Comparison of ENCODE assay signal across 31 mouse cellular contexts in the genomic region with DNA sequence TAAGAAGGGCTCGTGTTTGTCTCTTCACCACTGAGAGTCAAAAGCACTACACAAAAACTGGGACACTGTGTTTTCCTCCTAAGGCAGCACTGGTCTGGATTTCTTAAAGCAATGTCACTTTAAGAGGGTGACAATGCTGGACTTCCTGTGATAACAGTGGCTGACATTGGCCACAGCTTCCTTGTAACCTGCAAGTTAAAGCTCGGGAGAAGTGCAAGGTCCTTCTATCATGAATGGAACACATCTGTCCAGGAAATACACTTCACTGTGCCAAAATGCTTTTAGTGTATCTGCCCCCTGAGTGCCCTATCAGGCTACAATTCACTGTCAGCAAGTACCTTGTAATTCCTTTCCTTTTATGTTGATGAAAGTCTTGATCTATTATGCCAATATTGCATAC.
DNase-seq lines count a peak whose midpoint lies in the region; ATAC-seq and TF ChIP-seq lines count a peak whose summit lies in the region.
"Had no signal": no experiment of that assay in that cellular context is flagged by ENCODE, and none has a peak within 500 bp of the region (broad histone marks: within the 10 kb centered on the region; RNA-seq: fewer than 3 reads in every experiment).

No protein-coding gene starts in this region.

- TF ChIP-seq EP300 in heart, adult 2 months (IDR thresholded peaks at IDR 0.05; ENCODE audit: insufficient read depth, low read depth, low read length), result no peak
- no peak for TF ChIP-seq EP300 in CH12.LX (IDR thresholded peaks at IDR 0.05; ENCODE audit: low read length)

- intact Hi-C loops in heart, adult 2 months (cut with DNase I), result no loop called here

- H3K4me3 ChIP-seq in heart, embryonic 14.5 days (ENCODE audit: control insufficient read depth in 1 of 2, insufficient read depth in 1 of 2, low read depth in 1 of 2, low read length in 2 of 2), result no peak overlapping the region
- no peak overlapping the region for H3K4me3 ChIP-seq in heart, adult 2 months
- H3K4me3 ChIP-seq in CH12.LX (replicated peaks in 1 of 3; ENCODE audit: low read depth in 2 of 3, low read length in 2 of 3, poor library complexity in 1 of 3), result no peak overlapping the region
- H3K4me3 ChIP-seq: embryonic facial prominence, embryonic 12.5 days; forebrain, embryonic 10.5 days; forebrain, embryonic 15.5 days; limb, embryonic 10.5 days; limb, embryonic 15.5 days; liver, embryonic 13.5 days; myocyte; neural tube, embryonic 12.5 days had no signal

- no peaks in the 10 kb centered on the region for H3K27me3 ChIP-seq in heart, embryonic 14.5 days (ENCODE audit: control insufficient read depth, insufficient read depth, low read length)
- no peaks in the 10 kb centered on the region for H3K27me3 ChIP-seq in heart, adult 2 months (ENCODE audit: control insufficient read depth, insufficient read depth, low read length)
- no peaks in the 10 kb centered on the region for H3K27me3 ChIP-seq in CH12.LX (replicated peaks)
- H3K27me3 ChIP-seq: embryonic facial prominence, embryonic 12.5 days; forebrain, embryonic 15.5 days; limb, embryonic 15.5 days; liver, embryonic 13.5 days; neural tube, embryonic 12.5 days had no signal

- no peaks in the 10 kb centered on the region for H3K36me3 ChIP-seq in heart, embryonic 14.5 days (ENCODE audit: control insufficient read depth, insufficient read depth, low read length)
- H3K36me3 ChIP-seq in heart, adult 2 months (ENCODE audit: control insufficient read depth, insufficient read depth, low read length), result no peaks in the 10 kb centered on the region
- no peaks in the 10 kb centered on the region for H3K36me3 ChIP-seq in CH12.LX (replicated peaks in 1 of 2; ENCODE audit: control insufficient read depth in 1 of 2, insufficient read depth in 1 of 2, low read length in 1 of 2)
- H3K36me3 ChIP-seq: embryonic facial prominence, embryonic 12.5 days; forebrain, embryonic 10.5 days; forebrain, embryonic 15.5 days; G1E; limb, embryonic 10.5 days; limb, embryonic 15.5 days; liver, embryonic 13.5 days; neural tube, embryonic 12.5 days had no signal

- no peak for TF ChIP-seq RAD21 in CH12.LX (IDR thresholded peaks at IDR 0.05; ENCODE audit: low read depth, low read length)

- no peak for DNase-seq in heart, adult 2 months
- peak; percentile 79 for DNase-seq in 416B (ENCODE audit: low read depth)
- DNase-seq in CH12.LX (ENCODE audit: extremely low read depth), result peak; percentile 24
- no peak for DNase-seq in adrenal gland, postnatal 25 days
- DNase-seq: adrenal gland, adult 8-10 months; cerebellum, adult 8-10 months; cerebellum, postnatal 36 days; embryo, embryonic 11 days; heart, postnatal 10 days; kidney, adult 9 months; kidney, postnatal 10 days; layer of hippocampus, adult 9-11 months; liver, embryonic 13.5 days; lung, adult 18-20 months; lung, postnatal 4 days; right cerebral cortex, postnatal 4 days had no signal

- TF ChIP-seq CTCF in heart, adult 2 months (IDR thresholded peaks at IDR 0.05), result no peak
- TF ChIP-seq CTCF in CH12.LX (conservative IDR thresholded peaks at IDR 0.05 in 1 of 2, IDR thresholded peaks at IDR 0.05 in 1 of 2; ENCODE audit: low read depth in 2 of 2, low read length in 2 of 2), result no peak

- peaks cover 0 to 9% of the 10 kb centered on the region in 2 experiments; a peak in 2 of 4 replicates for H3K4me1 ChIP-seq in heart, embryonic 14.5 days (ENCODE audit: control insufficient read depth in 2 of 2, insufficient read depth in 2 of 2, low read length in 2 of 2)
- H3K4me1 ChIP-seq in heart, adult 2 months (ENCODE audit: control insufficient read depth, insufficient read depth, low read length), result no peaks in the 10 kb centered on the region; the same call in 1 of the 2 replicates
- H3K4me1 ChIP-seq in CH12.LX (ENCODE audit: control insufficient read depth in 1 of 2, insufficient read depth in 2 of 2), result peaks cover 8 to 24% of the 10 kb centered on the region in 2 experiments; a peak in 3 of 4 replicates
- H3K4me1 ChIP-seq: embryonic facial prominence, embryonic 12.5 days; forebrain, embryonic 10.5 days; forebrain, embryonic 15.5 days; limb, embryonic 10.5 days; limb, embryonic 15.5 days; liver, embryonic 13.5 days; neural tube, embryonic 12.5 days had no signal

- 0 out of 4 replicates have a peak overlapping the region, but pooled peaks of 1 of the 2 experiments have one; percentile 25 for H3K27ac ChIP-seq in heart, embryonic 14.5 days (replicated peaks in 1 of 2; ENCODE audit: control insufficient read depth in 1 of 2, insufficient read depth in 1 of 2, low read depth in 2 of 2, low read length in 2 of 2)
- H3K27ac ChIP-seq in heart, adult 2 months, result no peak overlapping the region
- H3K27ac ChIP-seq in CH12.LX (ENCODE audit: insufficient read depth, low read depth), result peak overlapping the region; percentile 64; the same call in 1 of the 2 replicates
- H3K27ac ChIP-seq: embryonic facial prominence, embryonic 12.5 days; forebrain, embryonic 10.5 days; forebrain, embryonic 15.5 days; hindbrain, embryonic 14.5 days; limb, embryonic 10.5 days; limb, embryonic 15.5 days; liver, embryonic 13.5 days; neural tube, embryonic 12.5 days had no signal

- ATAC-seq in heart, embryonic 14.5 days (ENCODE audit: insufficient number of reproducible peaks, insufficient read depth, low FRiP score, low read depth), result peak; percentile 68; the same call in 1 of the 2 replicates
- ATAC-seq in megakaryocyte-erythroid progenitor cell, adult 5-6 weeks (replicated peaks; ENCODE audit: low FRiP score, low TSS enrichment, poor library complexity, severe bottlenecking), result 0 out of 2 replicates have a peak, but pooled peaks have one; percentile 41
- ATAC-seq: forebrain, embryonic 15.5 days; intestine, postnatal 0 days; lung, postnatal 0 days; midbrain, embryonic 16.5 days had no signal

- H3K79me2 ChIP-seq in heart, adult 2 months (replicated peaks; ENCODE audit: control insufficient read depth, insufficient read depth, low read length), result no peaks in the 10 kb centered on the region
- no peaks in the 10 kb centered on the region for H3K79me2 ChIP-seq in CH12.LX (replicated peaks; ENCODE audit: control insufficient read depth, extremely low read depth, insufficient read depth, poor library complexity, severe bottlenecking)

- no peaks in the 10 kb centered on the region for H3K9me3 ChIP-seq in heart, embryonic 14.5 days (ENCODE audit: control insufficient read depth, low read length)
- no peaks in the 10 kb centered on the region for H3K9me3 ChIP-seq in CH12.LX (replicated peaks; ENCODE audit: low read length)
- H3K9me3 ChIP-seq: embryonic facial prominence, embryonic 12.5 days; forebrain, embryonic 10.5 days; forebrain, embryonic 15.5 days; G1E; limb, embryonic 10.5 days; limb, embryonic 15.5 days; liver, embryonic 13.5 days; neural tube, embryonic 12.5 days had no signal

- in situ Hi-C loops in CH12.LX (cut with MboI; ENCODE audit: low pct_ligation_motif_present, low pct_unique_long_range_greater_than_20kb, low sequenced_read_pairs), result no loop called here

- H3K4me2 ChIP-seq in heart, embryonic 14.5 days (ENCODE audit: low read length), result peak overlapping the region; percentile 9; the same call in 1 of the 2 replicates
- H3K4me2 ChIP-seq in CH12.LX (ENCODE audit: insufficient read depth, low read depth, poor library complexity, severe bottlenecking), result peak overlapping the region; percentile 66; the same call in 1 of the 2 replicates
- H3K4me2 ChIP-seq: embryonic facial prominence, embryonic 12.5 days; forebrain, embryonic 15.5 days; hindbrain, embryonic 14.5 days; limb, embryonic 15.5 days; liver, embryonic 13.5 days; midbrain, embryonic 11.5 days; neural tube, embryonic 12.5 days had no signal

- H3K9ac ChIP-seq in heart, embryonic 14.5 days (ENCODE audit: low read length), result no peak overlapping the region
- H3K9ac ChIP-seq in heart, adult 2 months (ENCODE audit: low read depth, low read length), result no peak overlapping the region
- peak overlapping the region; percentile 66 for H3K9ac ChIP-seq in CH12.LX (ENCODE audit: insufficient read depth, low read depth)
- H3K9ac ChIP-seq: embryonic facial prominence, embryonic 12.5 days; forebrain, embryonic 15.5 days; hindbrain, embryonic 14.5 days; limb, embryonic 15.5 days; liver, embryonic 13.5 days; neural tube, embryonic 12.5 days had no signal

- TF ChIP-seq POLR2A in heart, adult 2 months (IDR thresholded peaks at IDR 0.05; ENCODE audit: insufficient read depth, low read depth, low read length), result no peak
- TF ChIP-seq POLR2A in CH12.LX (IDR thresholded peaks at IDR 0.05; ENCODE audit: low read depth, low read length), result no peak

- 11% methylated on average over 2 of the region's 2 CpGs for WGBS in heart, embryonic 14.5 days
- WGBS in heart, adult 2 months, result 7% methylated on average over 2 of the region's 2 CpGs

- dilution Hi-C loops in CH12.LX (cut with MboI; ENCODE audit: extremely low pct_ligation_motif_present, extremely low pct_unique_long_range_greater_than_20kb, low sequenced_read_pairs), result no loop called here

TF ChIP-seq in CH12.LX, 34 proteins besides CTCF, POLR2A, EP300 and RAD21:
- TF ChIP-seq ZNF384 (IDR thresholded peaks at IDR 0.05; ENCODE audit: low read depth, low read length), result no peak

Comparison
In these comparisons a context has a peak if more than half of its experiments do, and no peak if none do; other contexts are left out.
1. DNase-seq: peak in 416B (single experiment) and CH12.LX (single experiment); none in heart, adult 2 months (0 of 2) and adrenal gland, postnatal 25 days (single experiment).